Mouse (Mus musculus) heart, embryonic 16.5 days (tissue): ENCODE measurements at regions not wholly inside any gene's neighbourhood (a gene's known extent, or its start where the extent isn't known, plus 50 kb on each side); places are given as distances from the start of the nearest gene placed in this dataset.

Experiments used
- ATAC-seq: fragments of 200-750 bp; cut with Nextera tagmentation; replicated peaks from 2 replicates; pipeline ENCODE4 v1.8.0; 2017; ENCODE audit warnings: moderate number of reproducible peaks; ENCODE audit not compliant: insufficient read depth, low FRiP score; ENCODE audit errors: extremely low read depth
- H3K27ac ChIP-seq: fragments of 300-500 bp; sonication (generic); 2 replicates; pipeline ENCODE4 v1.5.1; 2014; ENCODE audit warnings: mild to moderate bottlenecking, low read length, control low read depth, moderate library complexity
- H3K27me3 ChIP-seq: fragments of 300-500 bp; sonication (generic); 2 replicates; pipeline ENCODE4 v1.6.1; 2014; ENCODE audit warnings: low read length, mixed read lengths; ENCODE audit not compliant: control insufficient read depth, insufficient read depth
- H3K36me3 ChIP-seq: fragments of 300-500 bp; sonication (generic); 2 replicates; pipeline ENCODE4 v1.6.1; 2014; ENCODE audit not compliant: control insufficient read depth, insufficient read depth
- H3K4me1 ChIP-seq: fragments of 300-500 bp; sonication (generic); 2 replicates; pipeline ENCODE4 v1.6.1; 2014; ENCODE audit warnings: low read length, mixed read lengths; ENCODE audit not compliant: control insufficient read depth, insufficient read depth
- H3K4me2 ChIP-seq: fragments of 300-500 bp; sonication (generic); 2 replicates; pipeline ENCODE4 v1.6.1; 2014; ENCODE audit warnings: low read depth, mild to moderate bottlenecking, control low read depth, low read length
- H3K4me3 ChIP-seq: fragments of 300-500 bp; sonication (generic); 2 replicates; pipeline ENCODE4 v1.5.1; 2014; ENCODE audit warnings: mild to moderate bottlenecking, control low read depth, low read length
- H3K9ac ChIP-seq: fragments of 300-500 bp; sonication (generic); 2 replicates; pipeline ENCODE4 v1.6.1; 2014; ENCODE audit warnings: low read length, control low read depth
- H3K9me3 ChIP-seq: fragments of 300-500 bp; sonication (generic); replicated peaks from 2 replicates; pipeline ENCODE4 v1.6.1; 2016; ENCODE audit warnings: low read length; ENCODE audit not compliant: control insufficient read depth
- WGBS: fragments of 180-500 bp; shearing (Covaris S2); extraction: QIAGEN DNeasy Blood & Tissue Kit; methylation state at CpG from one replicate; pipeline ENCODE4 v1.1.7; 2014; 5-methylcytosine and 5-hydroxymethylcytosine counted together

GRCm38 (mm10) chr3:41265399-41265798, 182.6 kb upstream of the Pgrmc2 start:
- Histone ChIP-seq H3K4me3 (no peak overlapping the region), H3K27me3 (no peaks in the 10 kb centered on the region), H3K36me3 (no peaks in the 10 kb centered on the region), H3K9ac (no peak overlapping the region), H3K4me1 (no peaks in the 10 kb centered on the region), H3K4me2 (no peak overlapping the region), H3K9me3 (no peaks in the 10 kb centered on the region), H3K27ac (no peak overlapping the region)
- WGBS: 89% methylated on average over 3 of the region's 3 CpGs
- ATAC-seq: no peak

GRCm38 (mm10) chr3:41258291-41258690, 175.4 kb upstream of the Pgrmc2 start:
- no peaks in the 10 kb centered on the region for H3K27me3 ChIP-seq
- H3K9me3 ChIP-seq: no peaks in the 10 kb centered on the region
- H3K27ac ChIP-seq: no peak overlapping the region
- H3K4me2 ChIP-seq: no peak overlapping the region
- no peaks in the 10 kb centered on the region for H3K36me3 ChIP-seq
- ATAC-seq: no peak
- 59% methylated on average over 6 of the region's 6 CpGs for WGBS
- H3K9ac ChIP-seq: no peak overlapping the region
- H3K4me3 ChIP-seq: no peak overlapping the region
- H3K4me1 ChIP-seq: no peaks in the 10 kb centered on the region

GRCm38 (mm10) chr3:41244960-41245359, 162.1 kb upstream of the Pgrmc2 start:
- Histone ChIP-seq H3K27ac (no peak overlapping the region), H3K4me3 (no peak overlapping the region), H3K4me2 (no peak overlapping the region), H3K9ac (no peak overlapping the region), H3K4me1 (no peaks in the 10 kb centered on the region), H3K36me3 (no peaks in the 10 kb centered on the region), H3K9me3 (no peaks in the 10 kb centered on the region), H3K27me3 (no peaks in the 10 kb centered on the region)
- ATAC-seq: no peak
- 51% methylated on average over 2 of the region's 2 CpGs for WGBS

GRCm38 (mm10) chr3:41241856-41242552, 159.2 kb upstream of the Pgrmc2 start:
- Histone ChIP-seq H3K9ac (no peak overlapping the region), H3K27ac (no peak overlapping the region), H3K4me3 (no peak overlapping the region), H3K4me1 (no peaks in the 10 kb centered on the region), H3K4me2 (no peak overlapping the region), H3K27me3 (no peaks in the 10 kb centered on the region), H3K9me3 (no peaks in the 10 kb centered on the region), H3K36me3 (no peaks in the 10 kb centered on the region)
- no peak for ATAC-seq
- 79% methylated on average over 8 of the region's 8 CpGs for WGBS

- no peaks in the 10 kb centered on the region for H3K9me3 ChIP-seq
- no peaks in the 10 kb centered on the region for H3K36me3 ChIP-seq
- H3K27ac ChIP-seq: no peak overlapping the region
- no peaks in the 10 kb centered on the region for H3K27me3 ChIP-seq
- WGBS: 49% methylated on average over 13 of the region's 13 CpGs
- no peak overlapping the region for H3K4me2 ChIP-seq
- H3K9ac ChIP-seq: no peak overlapping the region
- H3K4me1 ChIP-seq: no peaks in the 10 kb centered on the region; the same call in 1 of the 2 replicates
- no peak for ATAC-seq
- no peak overlapping the region for H3K4me3 ChIP-seq
These were observed 157.0 kb upstream of the Pgrmc2 start for GRCm38 (mm10) chr3:41239801-41240200.

- H3K4me3 ChIP-seq: no peak overlapping the region
- WGBS: 89% methylated on average over 6 of the region's 6 CpGs
- no peaks in the 10 kb centered on the region for H3K9me3 ChIP-seq
- H3K36me3 ChIP-seq: no peaks in the 10 kb centered on the region
- no peaks in the 10 kb centered on the region for H3K27me3 ChIP-seq
- no peak overlapping the region for H3K27ac ChIP-seq
- H3K9ac ChIP-seq: no peak overlapping the region
- no peak overlapping the region for H3K4me2 ChIP-seq
- no peaks in the 10 kb centered on the region; the same call in 1 of the 2 replicates for H3K4me1 ChIP-seq
- ATAC-seq: no peak
These were observed 156.4 kb upstream of the Pgrmc2 start for GRCm38 (mm10) chr3:41239246-41239645.

DNA sequence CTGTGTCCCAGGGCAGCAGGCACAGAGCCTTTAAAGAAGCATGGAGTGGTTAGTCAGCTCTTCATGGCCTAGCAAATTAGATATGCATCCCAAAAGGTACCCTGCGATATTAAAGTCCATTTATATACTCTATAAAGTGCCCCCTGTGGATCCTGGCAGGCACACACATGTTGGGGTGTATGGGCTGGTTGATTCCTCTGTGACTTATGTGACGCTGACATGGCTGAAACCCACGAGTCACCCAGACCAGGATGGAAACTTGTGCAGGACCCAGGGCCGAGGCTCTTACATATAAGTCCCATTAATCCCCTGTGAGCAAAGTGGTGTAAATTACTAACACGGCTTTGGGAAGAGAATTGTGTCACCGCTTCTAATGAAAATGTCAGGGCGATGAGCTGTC, 155.2 kb upstream of the Pgrmc2 start:
- Histone ChIP-seq H3K27ac (no peak overlapping the region), H3K4me2 (no peak overlapping the region), H3K27me3 (no peaks in the 10 kb centered on the region), H3K4me1 (no peaks in the 10 kb centered on the region; the same call in 1 of the 2 replicates), H3K9ac (no peak overlapping the region), H3K9me3 (no peaks in the 10 kb centered on the region), H3K4me3 (no peak overlapping the region), H3K36me3 (no peaks in the 10 kb centered on the region)
- ATAC-seq: no peak
- 74% methylated on average over 7 of the region's 7 CpGs for WGBS

- no peak overlapping the region for H3K27ac ChIP-seq
- no peaks in the 10 kb centered on the region for H3K36me3 ChIP-seq
- no peaks in the 10 kb centered on the region for H3K27me3 ChIP-seq
- WGBS: 92% methylated on average over 2 of the region's 2 CpGs
- no peak for ATAC-seq
- H3K9ac ChIP-seq: no peak overlapping the region
- no peak overlapping the region for H3K4me2 ChIP-seq
- H3K9me3 ChIP-seq: no peaks in the 10 kb centered on the region
- H3K4me3 ChIP-seq: no peak overlapping the region
- H3K4me1 ChIP-seq: no peaks in the 10 kb centered on the region; the same call in 1 of the 2 replicates
These were observed 152.8 kb upstream of the Pgrmc2 start for GRCm38 (mm10) chr3:41235610-41236009.

DNA sequence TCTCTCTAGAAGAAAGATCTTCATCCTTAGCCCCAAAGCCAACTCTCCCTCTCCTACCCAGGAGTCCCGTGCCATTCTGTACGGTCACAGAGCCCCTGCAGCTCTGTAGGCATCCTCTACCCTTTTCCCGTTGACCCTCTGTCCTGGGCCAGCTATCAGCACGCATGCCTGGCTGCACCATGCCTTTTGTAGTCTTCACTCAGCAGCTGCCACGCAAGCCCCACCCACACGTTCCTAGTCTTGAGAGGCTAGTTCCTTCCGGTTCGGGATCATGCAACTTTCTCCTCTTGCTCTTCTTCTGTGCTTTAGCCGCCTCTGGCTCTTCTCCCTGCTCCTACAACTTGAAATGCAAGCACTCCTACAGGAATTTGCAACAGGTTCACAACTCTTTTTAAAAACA, 152.1 kb upstream of the Pgrmc2 start:
- 23% methylated on average over 9 of the region's 9 CpGs for WGBS
- no peak for ATAC-seq
- Histone ChIP-seq H3K27ac (no peak overlapping the region), H3K4me1 (no peaks in the 10 kb centered on the region; the same call in 1 of the 2 replicates), H3K4me3 (no peak overlapping the region), H3K27me3 (no peaks in the 10 kb centered on the region), H3K4me2 (peak overlapping the region; percentile 27), H3K9me3 (no peaks in the 10 kb centered on the region), H3K36me3 (no peaks in the 10 kb centered on the region), H3K9ac (no peak overlapping the region)
